Mouse (Mus musculus) brain, embryonic 14.5 days (tissue): ENCODE measurements at regions not wholly inside any gene's neighbourhood (a gene's known extent, or its start where the extent isn't known, plus 50 kb on each side); places are given as distances from the start of the nearest gene placed in this dataset.

Experiments used
- CTCF ChIP-seq: fragments of 200-500 bp; IDR thresholded peaks from 2 replicates; pipeline ENCODE4 v1.5.1; 2012; ENCODE audit warnings: inconsistent platforms, mild to moderate bottlenecking, moderate library complexity, borderline replicate concordance; ENCODE audit not compliant: insufficient read depth, insufficient read length; ENCODE audit errors: extremely low read depth
- POLR2A ChIP-seq: fragments of 200-500 bp; IDR thresholded peaks from 2 replicates; pipeline ENCODE4 v1.6.1; 2012; ENCODE audit warnings: mild to moderate bottlenecking, inconsistent platforms, borderline replicate concordance; ENCODE audit not compliant: poor library complexity, insufficient read depth, insufficient read length, severe bottlenecking; ENCODE audit errors: extremely low read depth

GRCm38 (mm10) chr1:73389976-73390375 is 374.3 kb upstream of the Tnp1 start:
- TF ChIP-seq POLR2A, result no peak
- no peak for TF ChIP-seq CTCF
